Mouse (Mus musculus): ENCODE data around the gene Cnot6l. TPM values are rescaled to one million over a fixed set of nuclear protein-coding genes. Genes with fewer than 3 reads are reported as not detected.

The Cnot6l gene
- total RNA-seq (2021) = 10 to 100 TPM; 45.4 to 51.7 TPM
- long read RNA-seq, experiment 1, partial matches to known transcripts = 0 of 3 reads
- long read RNA-seq, experiment 1, other reads (novel, unspliced or antisense) = 3 of 3 reads
- long read RNA-seq, experiment 2, full-length matches to known transcripts = 1 of 3 reads
- long read RNA-seq, experiment 2, partial matches to known transcripts = 0 of 3 reads
- long read RNA-seq, experiment 2, other reads (novel, unspliced or antisense) = 2 of 3 reads

- peak; percentile 62 to 79 for DNase-seq
Observed at GRCm38 (mm10) chr5:96164021-96164411, at the start of gene Cnot6l. Cnot6l (minus strand) TSS chr5:96164171.

- DNase-seq = peak; percentile 94 to 97
Observed at GRCm38 (mm10) chr5:96209916-96210583, 46.1 kb upstream of the Cnot6l start.

- DNase-seq = peak; percentile 51 to 64
Observed at GRCm38 (mm10) chr5:96209459-96209858, 45.5 kb upstream of the Cnot6l start, which contains the start of gene Mrpl1. Mrpl1 (plus strand) TSS chr5:96209493.

GRCm38 (mm10) chr5:96208543-96208942 lies 44.6 kb upstream of the Cnot6l start:
- DNase-seq = no peak

GRCm38 (mm10) chr5:96207531-96207930 lies 43.6 kb upstream of the Cnot6l start:
- DNase-seq = no peak

- DNase-seq = peak; percentile 62 to 76
Observed at GRCm38 (mm10) chr5:96206897-96207296, 42.9 kb upstream of the Cnot6l start.

- no peak for DNase-seq
Observed at GRCm38 (mm10) chr5:96201462-96202154, 37.6 kb upstream of the Cnot6l start.

- no peak for DNase-seq
Observed at GRCm38 (mm10) chr5:96200269-96200668, 36.3 kb upstream of the Cnot6l start.

GRCm38 (mm10) chr5:96198271-96198670 lies 34.3 kb upstream of the Cnot6l start:
- no peak for DNase-seq

- DNase-seq = peak in 1 of 2 experiments; percentile 64
Observed at GRCm38 (mm10) chr5:96196547-96197052, 32.6 kb upstream of the Cnot6l start.

- no peak for DNase-seq
Observed at GRCm38 (mm10) chr5:96191251-96191650, 27.3 kb upstream of the Cnot6l start.

GRCm38 (mm10) chr5:96189761-96190160 lies 25.8 kb upstream of the Cnot6l start:
- no peak for DNase-seq

GRCm38 (mm10) chr5:96183987-96184386 lies 20.0 kb upstream of the Cnot6l start:
- peak in 1 of 2 experiments; percentile 18 for DNase-seq

- no peak for DNase-seq
Observed at GRCm38 (mm10) chr5:96183211-96183610, 19.2 kb upstream of the Cnot6l start.

- DNase-seq = peak; percentile 21 to 38
Observed at GRCm38 (mm10) chr5:96176879-96177358, 12.9 kb upstream of the Cnot6l start.

GRCm38 (mm10) chr5:96176121-96176520 lies 12.2 kb upstream of the Cnot6l start:
- peak; percentile 19 to 65 for DNase-seq

- no peak for DNase-seq
Observed at GRCm38 (mm10) chr5:96171765-96172164, 7.8 kb upstream of the Cnot6l start.

- no peak for DNase-seq
Observed at GRCm38 (mm10) chr5:96170443-96170842, 6.5 kb upstream of the Cnot6l start.

GRCm38 (mm10) chr5:96166761-96167160 lies 2.8 kb upstream of the Cnot6l start:
- DNase-seq = no peak

- no peak for DNase-seq
Observed at GRCm38 (mm10) chr5:96163396-96164020, 463 bp downstream of the Cnot6l start.

- DNase-seq = peak; percentile 89 to 92
Observed at GRCm38 (mm10) chr5:96162399-96163331, 1.3 kb downstream of the Cnot6l start.

Data from heart, adult 18-20 months (tissue).